26 mouse cellular contexts compared by ENCODE assay signal in genomic region chr6:44408331-44409195, GRCm38 (mm10).
A peak's percentile ranks its signal among the peaks of the same experiment; 100 is the strongest.
DNase-seq lines count a peak whose midpoint lies in the region; ATAC-seq lines count a peak whose summit lies in the region.
"Had no signal": no experiment of that assay in that cellular context is flagged by ENCODE, and none has a peak within 500 bp of the region (broad histone marks: within the 10 kb centered on the region; RNA-seq: fewer than 3 reads in every experiment).

No protein-coding gene starts in this region.

- no peaks in the 10 kb centered on the region for H3K4me1 ChIP-seq in hindbrain, embryonic 11.5 days (replicated peaks; ENCODE audit: control insufficient read depth, insufficient read depth, low read length)
- H3K4me1 ChIP-seq in hindbrain, embryonic 10.5 days (replicated peaks): no peaks in the 10 kb centered on the region
- H3K4me1 ChIP-seq in neural tube, embryonic 14.5 days (ENCODE audit: control insufficient read depth, insufficient read depth, low read length): no peaks in the 10 kb centered on the region
- no peaks in the 10 kb centered on the region for H3K4me1 ChIP-seq in neural tube, embryonic 15.5 days
- H3K4me1 ChIP-seq in hindbrain, embryonic 13.5 days (replicated peaks): 0 out of 2 replicates have a peak, but pooled peaks cover 2% of the 10 kb centered on the region
- H3K4me1 ChIP-seq: heart, embryonic 13.5 days; limb, embryonic 12.5 days; midbrain, embryonic 12.5 days had no signal

- H3K9me3 ChIP-seq in hindbrain, embryonic 11.5 days (ENCODE audit: control insufficient read depth, low read length): no peaks in the 10 kb centered on the region
- H3K9me3 ChIP-seq in hindbrain, embryonic 10.5 days: no peaks in the 10 kb centered on the region
- H3K9me3 ChIP-seq in neural tube, embryonic 14.5 days (ENCODE audit: control insufficient read depth, low read length): no peaks in the 10 kb centered on the region
- no peaks in the 10 kb centered on the region for H3K9me3 ChIP-seq in neural tube, embryonic 15.5 days (replicated peaks)
- H3K9me3 ChIP-seq in hindbrain, embryonic 13.5 days: no peaks in the 10 kb centered on the region
- H3K9me3 ChIP-seq: G1E; heart, embryonic 13.5 days; limb, embryonic 12.5 days; midbrain, embryonic 12.5 days had no signal

- peak; percentile 0 for DNase-seq in hindbrain, embryonic 11.5 days (ENCODE audit: low spot score)
- no peak for DNase-seq in hindbrain, embryonic 10.5 days (ENCODE audit: low spot score)
- no peak for DNase-seq in layer of hippocampus, postnatal 10 days (ENCODE audit: low spot score in 2 of 2)
- DNase-seq: adrenal gland, adult 8-10 months; B cell, adult 2 months; cerebellum, adult 2 months; gastrocnemius, postnatal 25 days; heart, adult 2 months; kidney, adult 18-20 months; liver, postnatal 0 days; lung, postnatal 10 days; right cerebral cortex, postnatal 25 days; spleen, adult 18-20 months had no signal

- no peak overlapping the region for H3K4me2 ChIP-seq in hindbrain, embryonic 11.5 days (replicated peaks; ENCODE audit: low read depth, low read length)
- no peak overlapping the region for H3K4me2 ChIP-seq in neural tube, embryonic 14.5 days (ENCODE audit: low read depth, low read length)
- H3K4me2 ChIP-seq in neural tube, embryonic 15.5 days: no peak overlapping the region
- no peak overlapping the region for H3K4me2 ChIP-seq in hindbrain, embryonic 13.5 days
- H3K4me2 ChIP-seq: heart, embryonic 13.5 days; limb, embryonic 12.5 days; liver, embryonic 11.5 days; midbrain, embryonic 12.5 days had no signal

- H3K9ac ChIP-seq in hindbrain, embryonic 11.5 days (ENCODE audit: low read depth, low read length): no peak overlapping the region
- no peak overlapping the region for H3K9ac ChIP-seq in neural tube, embryonic 14.5 days (replicated peaks; ENCODE audit: low read depth, low read length)
- no peak overlapping the region for H3K9ac ChIP-seq in neural tube, embryonic 15.5 days (replicated peaks)
- no peak overlapping the region for H3K9ac ChIP-seq in hindbrain, embryonic 13.5 days
- H3K9ac ChIP-seq: heart, embryonic 13.5 days; limb, embryonic 12.5 days; liver, postnatal 0 days; midbrain, embryonic 12.5 days had no signal

- H3K4me3 ChIP-seq in hindbrain, embryonic 11.5 days (ENCODE audit: low read depth, low read length): no peak overlapping the region
- H3K4me3 ChIP-seq in hindbrain, embryonic 10.5 days: no peak overlapping the region
- H3K4me3 ChIP-seq in neural tube, embryonic 14.5 days (ENCODE audit: low read depth, low read length): no peak overlapping the region
- H3K4me3 ChIP-seq in neural tube, embryonic 15.5 days (replicated peaks): no peak overlapping the region
- no peak overlapping the region for H3K4me3 ChIP-seq in hindbrain, embryonic 13.5 days
- H3K4me3 ChIP-seq: heart, adult 2 months; heart, embryonic 13.5 days; limb, embryonic 12.5 days; midbrain, embryonic 12.5 days had no signal

- WGBS in hindbrain, embryonic 11.5 days: 74% methylated on average over 2 of the region's 2 CpGs
- WGBS in hindbrain, embryonic 10.5 days: 80% methylated on average over 2 of the region's 2 CpGs
- WGBS in neural tube, embryonic 14.5 days: 81% methylated on average over 2 of the region's 2 CpGs
- WGBS in neural tube, embryonic 15.5 days: 64% methylated on average over 2 of the region's 2 CpGs
- WGBS in hindbrain, embryonic 13.5 days: 59% methylated on average over 2 of the region's 2 CpGs

- no peaks in the 10 kb centered on the region for H3K36me3 ChIP-seq in hindbrain, embryonic 11.5 days (ENCODE audit: control insufficient read depth, insufficient read depth, low read length)
- H3K36me3 ChIP-seq in hindbrain, embryonic 10.5 days: no peaks in the 10 kb centered on the region
- H3K36me3 ChIP-seq in neural tube, embryonic 14.5 days (ENCODE audit: control insufficient read depth, insufficient read depth, low read length): no peaks in the 10 kb centered on the region
- no peaks in the 10 kb centered on the region for H3K36me3 ChIP-seq in neural tube, embryonic 15.5 days
- H3K36me3 ChIP-seq in hindbrain, embryonic 13.5 days: no peaks in the 10 kb centered on the region
- H3K36me3 ChIP-seq: G1E; heart, embryonic 13.5 days; limb, embryonic 12.5 days; midbrain, embryonic 12.5 days had no signal

- ATAC-seq in hindbrain, embryonic 11.5 days (ENCODE audit: low FRiP score): peak; percentile 45; the same call in 1 of the 2 replicates
- peak; percentile 66 for ATAC-seq in neural tube, embryonic 14.5 days (ENCODE audit: low read depth)
- no peak for ATAC-seq in neural tube, embryonic 15.5 days (ENCODE audit: low FRiP score)
- ATAC-seq in hindbrain, embryonic 13.5 days (ENCODE audit: low FRiP score): peak; percentile 79
- ATAC-seq in granulocyte monocyte progenitor cell, adult 5-6 weeks (replicated peaks; ENCODE audit: poor library complexity, severe bottlenecking): no peak
- ATAC-seq: inflammation-experienced regulatory T-cells, adult 6 months; liver, postnatal 0 days; Patski had no signal

- no peaks in the 10 kb centered on the region for H3K27me3 ChIP-seq in hindbrain, embryonic 11.5 days (ENCODE audit: control insufficient read depth, insufficient read depth, low read length)
- H3K27me3 ChIP-seq in hindbrain, embryonic 10.5 days (ENCODE audit: insufficient read depth, poor library complexity, severe bottlenecking): no peaks in the 10 kb centered on the region
- H3K27me3 ChIP-seq in neural tube, embryonic 14.5 days (ENCODE audit: control insufficient read depth, insufficient read depth, low read length): no peaks in the 10 kb centered on the region
- H3K27me3 ChIP-seq in neural tube, embryonic 15.5 days (replicated peaks): no peaks in the 10 kb centered on the region
- H3K27me3 ChIP-seq in hindbrain, embryonic 13.5 days: no peaks in the 10 kb centered on the region
- H3K27me3 ChIP-seq: CH12.LX; heart, embryonic 13.5 days; limb, embryonic 12.5 days; midbrain, embryonic 12.5 days; Patski had no signal

- H3K27ac ChIP-seq in hindbrain, embryonic 11.5 days (ENCODE audit: low read depth, low read length): no peak overlapping the region
- H3K27ac ChIP-seq in hindbrain, embryonic 10.5 days: no peak overlapping the region
- no peak overlapping the region for H3K27ac ChIP-seq in neural tube, embryonic 14.5 days (ENCODE audit: low read depth, low read length)
- no peak overlapping the region for H3K27ac ChIP-seq in neural tube, embryonic 15.5 days (replicated peaks)
- no peak overlapping the region for H3K27ac ChIP-seq in hindbrain, embryonic 13.5 days
- H3K27ac ChIP-seq: heart, adult 2 months; heart, embryonic 13.5 days; kidney, postnatal 0 days; limb, embryonic 12.5 days; midbrain, embryonic 12.5 days had no signal

Comparison
In these comparisons a context has a peak if more than half of its experiments do, and no peak if none do; other contexts are left out.
1. ATAC-seq: peak in hindbrain, embryonic 11.5 days (single experiment), neural tube, embryonic 14.5 days (single experiment) and hindbrain, embryonic 13.5 days (single experiment); none in neural tube, embryonic 15.5 days (single experiment) and granulocyte monocyte progenitor cell, adult 5-6 weeks (single experiment).